Mouse (Mus musculus): ENCODE measurements at regions not wholly inside any gene's neighbourhood (a gene's known extent, or its start where the extent isn't known, plus 50 kb on each side); places are given as distances from the start of the nearest gene placed in this dataset.

GRCm38 (mm10) chr11:12865034-12865620 lies 400.4 kb upstream of the Cobl start:
- no peaks in the 10 kb centered on the region for H3K9me3 ChIP-seq (ENCODE audit: control insufficient read depth, insufficient read depth, low read depth, low read length)
- H3K4me1 ChIP-seq (ENCODE audit: control insufficient read depth in 2 of 2, insufficient read depth in 2 of 2, low read length in 2 of 2, poor library complexity in 1 of 2): no peaks in the 10 kb centered on the region
- no peak for TF ChIP-seq CHD2 (IDR thresholded peaks at IDR 0.05; ENCODE audit: low read depth, low read length)
- TF ChIP-seq ZC3H11A (IDR thresholded peaks at IDR 0.05; ENCODE audit: borderline replicate concordance, low read depth, low read length): no peak
- no peak for TF ChIP-seq HCFC1 (IDR thresholded peaks at IDR 0.05; ENCODE audit: borderline replicate concordance, insufficient read depth, low read length)
- TF ChIP-seq MAFK (IDR thresholded peaks at IDR 0.05; ENCODE audit: insufficient read depth, low read depth, low read length): no peak
- DNase-seq (ENCODE audit: low read depth, low spot score): no peak
- no peaks in the 10 kb centered on the region for H3K36me3 ChIP-seq (ENCODE audit: control insufficient read depth, insufficient read depth, low read length, poor library complexity, severe bottlenecking)
- in situ Hi-C loops (cut with MboI; ENCODE audit: low sequenced_read_pairs in 2 of 2, unreplicated experiment in 2 of 2): no loop called here
- no peak overlapping the region for H3K9ac ChIP-seq (ENCODE audit: insufficient read depth, low read depth, low read length, poor library complexity, severe bottlenecking)
- H3K4me3 ChIP-seq (ENCODE audit: insufficient read depth in 1 of 2, low read depth in 1 of 2, low read length in 2 of 2, poor library complexity in 1 of 2, severe bottlenecking in 1 of 2): no peak overlapping the region
- H3K27ac ChIP-seq (ENCODE audit: insufficient read depth, low read depth, low read length, poor library complexity, severe bottlenecking): no peak overlapping the region

GRCm38 (mm10) chr11:12859344-12859930 lies 394.7 kb upstream of the Cobl start:
- no peak for TF ChIP-seq MAFK (IDR thresholded peaks at IDR 0.05; ENCODE audit: insufficient read depth, low read depth, low read length)
- no peak for TF ChIP-seq ZC3H11A (IDR thresholded peaks at IDR 0.05; ENCODE audit: borderline replicate concordance, low read depth, low read length)
- TF ChIP-seq ZNF384 (IDR thresholded peaks at IDR 0.05; ENCODE audit: low read depth, low read length): no peak
- TF ChIP-seq CHD2 (IDR thresholded peaks at IDR 0.05; ENCODE audit: low read depth, low read length): no peak
- TF ChIP-seq HCFC1 (IDR thresholded peaks at IDR 0.05; ENCODE audit: borderline replicate concordance, insufficient read depth, low read length): no peak
- no peaks in the 10 kb centered on the region for H3K4me1 ChIP-seq (ENCODE audit: control insufficient read depth in 2 of 2, insufficient read depth in 2 of 2, low read length in 2 of 2, poor library complexity in 1 of 2)
- H3K9ac ChIP-seq (ENCODE audit: insufficient read depth, low read depth, low read length, poor library complexity, severe bottlenecking): no peak overlapping the region
- H3K4me3 ChIP-seq (ENCODE audit: insufficient read depth in 1 of 2, low read depth in 1 of 2, low read length in 2 of 2, poor library complexity in 1 of 2, severe bottlenecking in 1 of 2): no peak overlapping the region
- H3K27ac ChIP-seq (ENCODE audit: insufficient read depth, low read depth, low read length, poor library complexity, severe bottlenecking): no peak overlapping the region
- no peaks in the 10 kb centered on the region for H3K9me3 ChIP-seq (ENCODE audit: control insufficient read depth, insufficient read depth, low read depth, low read length)
- H3K36me3 ChIP-seq (ENCODE audit: control insufficient read depth, insufficient read depth, low read length, poor library complexity, severe bottlenecking): no peaks in the 10 kb centered on the region
- in situ Hi-C loops (cut with MboI; ENCODE audit: low sequenced_read_pairs in 2 of 2, unreplicated experiment in 2 of 2): no loop called here
- DNase-seq (ENCODE audit: low read depth, low spot score): no peak

DNA sequence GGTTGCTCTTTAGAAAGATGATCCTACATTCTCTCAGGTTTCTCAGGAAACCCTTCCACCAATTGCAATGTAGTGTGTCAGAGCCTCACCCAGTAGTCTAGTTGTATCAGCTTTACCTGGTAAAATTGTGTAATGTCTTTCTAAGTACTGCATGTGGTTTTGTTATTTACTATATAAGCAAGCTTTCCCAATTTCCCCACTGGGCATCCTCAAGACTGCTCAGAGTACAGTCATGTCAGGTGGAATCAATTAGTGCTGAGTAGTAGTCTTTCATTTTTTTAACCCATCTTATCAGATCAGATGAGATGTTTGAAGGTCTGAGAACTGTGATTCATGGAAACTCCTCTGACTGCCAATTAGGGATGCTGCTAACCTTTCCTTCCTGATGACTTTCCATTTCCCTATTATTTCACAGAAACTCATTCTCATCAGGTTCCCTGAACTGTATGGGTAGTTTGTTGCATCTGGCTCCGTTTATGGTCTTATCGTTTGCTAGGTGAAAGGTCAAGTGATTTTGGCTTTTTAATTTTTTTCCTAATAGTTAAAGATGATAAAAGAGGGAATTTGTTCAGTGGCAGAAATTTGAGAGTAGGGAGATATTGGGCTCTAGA lies 393.6 kb upstream of the Cobl start:
- H3K9ac ChIP-seq (ENCODE audit: insufficient read depth, low read depth, low read length, poor library complexity, severe bottlenecking): no peak overlapping the region
- no peaks in the 10 kb centered on the region for H3K36me3 ChIP-seq (ENCODE audit: control insufficient read depth, insufficient read depth, low read length, poor library complexity, severe bottlenecking)
- no peak overlapping the region for H3K4me3 ChIP-seq (ENCODE audit: insufficient read depth in 1 of 2, low read depth in 1 of 2, low read length in 2 of 2, poor library complexity in 1 of 2, severe bottlenecking in 1 of 2)
- DNase-seq (ENCODE audit: low read depth, low spot score): no peak
- in situ Hi-C loops (cut with MboI; ENCODE audit: low sequenced_read_pairs in 2 of 2, unreplicated experiment in 2 of 2): no loop called here
- TF ChIP-seq HCFC1 (IDR thresholded peaks at IDR 0.05; ENCODE audit: borderline replicate concordance, insufficient read depth, low read length) (no peak), MAFK (IDR thresholded peaks at IDR 0.05; ENCODE audit: insufficient read depth, low read depth, low read length) (no peak), ZNF384 (IDR thresholded peaks at IDR 0.05; ENCODE audit: low read depth, low read length) (no peak), CHD2 (IDR thresholded peaks at IDR 0.05; ENCODE audit: low read depth, low read length) (no peak), ZC3H11A (IDR thresholded peaks at IDR 0.05; ENCODE audit: borderline replicate concordance, low read depth, low read length) (no peak)
- H3K27ac ChIP-seq (ENCODE audit: insufficient read depth, low read depth, low read length, poor library complexity, severe bottlenecking): no peak overlapping the region
- no peaks in the 10 kb centered on the region for H3K9me3 ChIP-seq (ENCODE audit: control insufficient read depth, insufficient read depth, low read depth, low read length)
- H3K4me1 ChIP-seq (ENCODE audit: control insufficient read depth in 2 of 2, insufficient read depth in 2 of 2, low read length in 2 of 2, poor library complexity in 1 of 2): no peaks in the 10 kb centered on the region

DNA sequence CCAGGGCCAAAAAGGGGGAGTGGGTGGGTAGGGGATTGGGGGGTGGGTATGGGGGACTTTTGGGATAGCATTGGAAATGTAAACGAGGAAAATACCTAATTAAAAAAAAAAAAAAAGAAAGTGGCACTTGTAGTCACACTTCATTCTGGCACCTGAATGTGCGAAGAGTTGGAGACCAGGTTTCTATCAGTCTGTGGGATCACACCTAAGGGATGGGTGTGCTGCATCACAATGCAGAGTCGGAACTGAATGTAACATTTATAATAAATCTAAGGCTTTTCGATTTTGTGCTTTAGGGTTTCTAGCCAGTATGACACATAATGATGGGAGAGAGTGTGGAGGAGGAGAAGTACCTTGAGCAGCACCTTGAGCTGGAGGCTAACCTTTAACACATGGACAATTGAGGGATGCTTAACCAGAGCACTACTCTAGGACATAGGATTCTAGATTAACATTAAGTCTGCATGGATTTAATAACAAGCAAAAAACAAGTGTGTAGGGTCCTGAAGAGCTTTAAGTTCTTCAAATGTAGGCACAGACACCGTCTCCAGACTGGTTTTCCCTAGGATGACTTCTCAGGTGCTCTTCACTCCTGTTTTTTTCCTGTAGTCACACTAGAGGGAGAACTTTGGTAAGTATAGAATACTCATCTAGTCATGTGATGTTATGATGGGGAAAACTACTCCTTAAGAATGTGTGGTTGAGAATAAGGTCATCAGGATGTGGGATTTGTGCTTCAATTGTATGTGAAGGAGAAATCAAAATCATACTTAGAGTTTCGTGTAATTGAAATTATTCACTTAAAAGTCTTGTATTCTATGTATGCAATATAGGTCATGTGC lies 392.8 kb upstream of the Cobl start:
- H3K27ac ChIP-seq (ENCODE audit: insufficient read depth, low read depth, low read length, poor library complexity, severe bottlenecking): no peak overlapping the region
- no peaks in the 10 kb centered on the region for H3K9me3 ChIP-seq (ENCODE audit: control insufficient read depth, insufficient read depth, low read depth, low read length)
- no peaks in the 10 kb centered on the region for H3K4me1 ChIP-seq (ENCODE audit: control insufficient read depth in 2 of 2, insufficient read depth in 2 of 2, low read length in 2 of 2, poor library complexity in 1 of 2)
- no peaks in the 10 kb centered on the region for H3K36me3 ChIP-seq (ENCODE audit: control insufficient read depth, insufficient read depth, low read length, poor library complexity, severe bottlenecking)
- H3K9ac ChIP-seq (ENCODE audit: insufficient read depth, low read depth, low read length, poor library complexity, severe bottlenecking): no peak overlapping the region
- DNase-seq (ENCODE audit: low read depth, low spot score): no peak
- TF ChIP-seq HCFC1 (IDR thresholded peaks at IDR 0.05; ENCODE audit: borderline replicate concordance, insufficient read depth, low read length) (no peak), ZNF384 (IDR thresholded peaks at IDR 0.05; ENCODE audit: low read depth, low read length) (no peak), ZC3H11A (IDR thresholded peaks at IDR 0.05; ENCODE audit: borderline replicate concordance, low read depth, low read length) (no peak), CHD2 (IDR thresholded peaks at IDR 0.05; ENCODE audit: low read depth, low read length) (no peak), MAFK (IDR thresholded peaks at IDR 0.05; ENCODE audit: insufficient read depth, low read depth, low read length) (no peak)
- H3K4me3 ChIP-seq (ENCODE audit: insufficient read depth in 1 of 2, low read depth in 1 of 2, low read length in 2 of 2, poor library complexity in 1 of 2, severe bottlenecking in 1 of 2): no peak overlapping the region
- in situ Hi-C loops (cut with MboI; ENCODE audit: low sequenced_read_pairs in 2 of 2, unreplicated experiment in 2 of 2): no loop called here
